Mouse (Mus musculus) heart, postnatal 25 days (tissue): Measurements from ENCODE around the gene Dlgap1. TPM values are rescaled to one million over a fixed set of nuclear protein-coding genes. Genes with fewer than 3 reads are reported as not detected.

Experiments
- DNase-seq: peaks from one replicate; pipeline ENCODE4 v3.0.0; 2022; ENCODE audit warnings: low spot score
- intact Hi-C: fragments of 180-260 bp; cut with DNase I; formaldehyde crosslinking; loops from one replicate; pipeline ENCODE4 v1.15.1; 2025
- total RNA-seq, 2 experiments: library from RNA; stranded (reverse); gene quantifications; 2 replicates each; pipeline ENCODE4 v1.2.3; 2021

The Dlgap1 gene
- under 1 TPM; 0.28 to 0.39 TPM for total RNA-seq

GRCm38 (mm10) chr17:69969021-69969815 lies at the start of gene Dlgap1:
Gene Dlgap1 (plus strand): TSS chr17:69969073.
- no peak for DNase-seq

GRCm38 (mm10) chr17:69954936-69955335 lies 13.9 kb upstream of the Dlgap1 start:
- intact Hi-C loops: no loop called here
- DNase-seq: no peak

More at GRCm38 (mm10) chr17:69969021-69969815, at the start of gene Dlgap1:
- intact Hi-C loops: no loop called here

GRCm38 (mm10) chr17:69969816-69970750 lies 1.2 kb downstream of the Dlgap1 start:
- intact Hi-C loops: no loop called here
- no peak for DNase-seq

- intact Hi-C loops: no loop called here
- DNase-seq: no peak
These were observed 4.2 kb downstream of the Dlgap1 start for GRCm38 (mm10) chr17:69973081-69973480.

GRCm38 (mm10) chr17:69973991-69974390 lies 5.1 kb downstream of the Dlgap1 start:
- DNase-seq: no peak
- intact Hi-C loops: no loop called here

- no peak for DNase-seq
- intact Hi-C loops: no loop called here
These were observed 13.5 kb downstream of the Dlgap1 start for GRCm38 (mm10) chr17:69982236-69982923.

- intact Hi-C loops: no loop called here
- no peak for DNase-seq
These were observed 27.5 kb downstream of the Dlgap1 start for GRCm38 (mm10) chr17:69996406-69996805.

GRCm38 (mm10) chr17:70002026-70002425 lies 33.2 kb downstream of the Dlgap1 start:
- intact Hi-C loops: no loop called here
- DNase-seq: no peak

- no peak for DNase-seq
- intact Hi-C loops: no loop called here
These were observed 35.8 kb downstream of the Dlgap1 start for GRCm38 (mm10) chr17:70004628-70005027.

- DNase-seq: no peak
- intact Hi-C loops: no loop called here
These were observed 38.7 kb downstream of the Dlgap1 start for GRCm38 (mm10) chr17:70007607-70008006.

- DNase-seq: no peak
- intact Hi-C loops: no loop called here
These were observed 47.6 kb downstream of the Dlgap1 start for GRCm38 (mm10) chr17:70016511-70016910.

- intact Hi-C loops: no loop called here
- DNase-seq: no peak
These were observed 51.5 kb downstream of the Dlgap1 start for GRCm38 (mm10) chr17:70020376-70020775.

- DNase-seq: no peak
- intact Hi-C loops: no loop called here
These were observed 53.7 kb downstream of the Dlgap1 start for GRCm38 (mm10) chr17:70022618-70023017.

- DNase-seq: no peak
- intact Hi-C loops: no loop called here
These were observed 66.0 kb downstream of the Dlgap1 start for GRCm38 (mm10) chr17:70034862-70035261.

- DNase-seq: no peak
- intact Hi-C loops: no loop called here
These were observed 72.0 kb downstream of the Dlgap1 start for GRCm38 (mm10) chr17:70040751-70041430.

GRCm38 (mm10) chr17:70068281-70068680 lies 99.4 kb downstream of the Dlgap1 start:
- intact Hi-C loops: no loop called here
- no peak for DNase-seq

- no peak for DNase-seq
- intact Hi-C loops: no loop called here
These were observed 103.2 kb downstream of the Dlgap1 start for GRCm38 (mm10) chr17:70072066-70072465.

GRCm38 (mm10) chr17:70088220-70088619 lies 119.3 kb downstream of the Dlgap1 start:
- intact Hi-C loops: no loop called here
- DNase-seq: no peak

- DNase-seq: no peak
- intact Hi-C loops: no loop called here
These were observed 121.9 kb downstream of the Dlgap1 start for GRCm38 (mm10) chr17:70090737-70091136.

- DNase-seq: no peak
- intact Hi-C loops: no loop called here
These were observed 160.3 kb downstream of the Dlgap1 start for GRCm38 (mm10) chr17:70129151-70129550.
